Mouse (Mus musculus) liver, embryonic 14.5 days (tissue): ENCODE measurements around the gene Auts2. TPM values are rescaled to one million over a fixed set of nuclear protein-coding genes. Genes with fewer than 3 reads are reported as not detected.

Source experiments
- ATAC-seq: fragments of 200-750 bp; cut with Nextera tagmentation; 2 replicates; pipeline ENCODE4 v1.8.0; 2017; ENCODE audit warnings: moderate number of reproducible peaks, mild to moderate bottlenecking, moderate library complexity; ENCODE audit not compliant: insufficient read depth
- DNase-seq, 3 experiments: peaks; one replicate each; pipeline ENCODE4 v3.0.0-alpha.2; 2012 to 2013; ENCODE audit warnings: low read depth in 3 of 3, low spot score in 3 of 3
- H3K27ac ChIP-seq: fragments of 300-500 bp; sonication (generic); 2 replicates; pipeline ENCODE4 v1.5.1; 2014; ENCODE audit warnings: moderate library complexity, mild to moderate bottlenecking, control low read depth, inconsistent platforms
- H3K27me3 ChIP-seq: fragments of 300-500 bp; sonication (generic); 2 replicates; pipeline ENCODE4 v1.6.1; 2014; ENCODE audit warnings: mild to moderate bottlenecking, low read length, moderate library complexity; ENCODE audit not compliant: control insufficient read depth, insufficient read depth
- H3K36me3 ChIP-seq: fragments of 300-500 bp; sonication (generic); replicated peaks from 2 replicates; pipeline ENCODE4 v1.6.1; 2014; ENCODE audit warnings: low read depth; ENCODE audit not compliant: control insufficient read depth, insufficient read depth
- H3K4me1 ChIP-seq, 2 experiments: fragments of 200-500 bp in 1 of 2; fragments of 300-500 bp in 1 of 2; sonication (generic) in 1 of 2; replicated peaks; 2 replicates each; pipeline ENCODE4 v1.6.1; 2012 to 2014; ENCODE audit warnings: antibody characterized with exemption in 1 of 2, inconsistent platforms in 1 of 2, low read length in 1 of 2; ENCODE audit not compliant: control insufficient read depth in 2 of 2, insufficient read depth in 2 of 2
- H3K4me2 ChIP-seq: fragments of 300-500 bp; sonication (generic); 2 replicates; pipeline ENCODE4 v1.6.1; 2014; ENCODE audit warnings: low read depth, mild to moderate bottlenecking, control low read depth, moderate library complexity
- H3K4me3 ChIP-seq, 2 experiments: fragments of 200-500 bp in 1 of 2; fragments of 300-500 bp in 1 of 2; sonication (generic) in 1 of 2; 2 replicates each; pipeline ENCODE4 v1.5.1; 2012 to 2014; ENCODE audit warnings: low read depth in 2 of 2, low read length in 2 of 2, mild to moderate bottlenecking in 2 of 2, control low read depth in 1 of 2, inconsistent platforms in 1 of 2, moderate library complexity in 1 of 2; ENCODE audit not compliant: insufficient read depth in 1 of 2
- H3K9ac ChIP-seq: fragments of 300-500 bp; sonication (generic); replicated peaks from 2 replicates; pipeline ENCODE4 v1.6.1; 2014; ENCODE audit warnings: mild to moderate bottlenecking, control low read depth, moderate library complexity
- H3K9me3 ChIP-seq: fragments of 300-500 bp; sonication (generic); 2 replicates; pipeline ENCODE4 v1.6.1; 2016; ENCODE audit warnings: low read length, mixed read lengths; ENCODE audit not compliant: control insufficient read depth
- CTCF ChIP-seq: IDR thresholded peaks from 2 replicates; pipeline ENCODE4 v1.5.1; 2016; ENCODE audit warnings: antibody characterized with exemption, low read depth, control low read depth
- EP300 ChIP-seq: IDR thresholded peaks from 2 replicates; pipeline ENCODE4 v1.6.1; 2016; ENCODE audit warnings: antibody characterized with exemption, low read depth
- WGBS: fragments of 180-500 bp; shearing (Covaris S2); extraction: QIAGEN DNeasy Blood & Tissue Kit; methylation state at CpG from one replicate; pipeline ENCODE4 v1.1.7; 2014; ENCODE audit not compliant: insufficient replicate concordance; 5-methylcytosine and 5-hydroxymethylcytosine counted together
- polyA plus RNA-seq, 2 experiments: library from polyadenylated mRNA; depleted of rRNA in 1 of 2; stranded (reverse) in 1 of 2; unstranded in 1 of 2; fragments of >200 nt; fragmentation: Nextera tagmentation in 1 of 2; extraction: Ambion mirVana in 1 of 2; gene quantifications; 2 replicates each; pipeline versions ENCODE4 v1.2.1 to v1.2.3; 2012 to 2014

Auts2 gene
- polyA plus RNA-seq, 2 experiments = 0.77 to 1.6 TPM

GRCm38 (mm10) chr5:131647104-131647682 lies 896.0 kb downstream of the Auts2 start:
- Histone ChIP-seq H3K9me3 (no peaks in the 10 kb centered on the region), H3K9ac (no peak overlapping the region), H3K4me2 (no peak overlapping the region), H3K27me3 (no peaks in the 10 kb centered on the region), H3K4me3 (no peak overlapping the region), H3K4me1 (peaks cover 0 to 8% of the 10 kb centered on the region in 2 experiments; a peak in 1 of 4 replicates), H3K27ac (no peak overlapping the region), H3K36me3 (no peaks in the 10 kb centered on the region)
- no peak for TF ChIP-seq EP300
- TF ChIP-seq CTCF = no peak
- ATAC-seq (no peak), DNase-seq (no peak)
- 46% methylated on average over 4 of the region's 4 CpGs for WGBS

GRCm38 (mm10) chr5:131646192-131646775 lies 896.9 kb downstream of the Auts2 start:
- Histone ChIP-seq H3K4me3 (no peak overlapping the region), H3K36me3 (no peaks in the 10 kb centered on the region), H3K27ac (no peak overlapping the region), H3K4me1 (peaks cover 0 to 8% of the 10 kb centered on the region in 2 experiments; a peak in 1 of 4 replicates), H3K4me2 (no peak overlapping the region), H3K27me3 (no peaks in the 10 kb centered on the region), H3K9me3 (no peaks in the 10 kb centered on the region), H3K9ac (no peak overlapping the region)
- ATAC-seq (no peak), DNase-seq (no peak)
- 69% methylated on average over 10 of the region's 10 CpGs for WGBS
- no peak for TF ChIP-seq EP300

GRCm38 (mm10) chr5:131645341-131646191 lies 897.6 kb downstream of the Auts2 start:
- no peak for ATAC-seq
- Histone ChIP-seq H3K9ac (no peak overlapping the region), H3K4me2 (no peak overlapping the region), H3K9me3 (no peaks in the 10 kb centered on the region), H3K27me3 (no peaks in the 10 kb centered on the region), H3K36me3 (no peaks in the 10 kb centered on the region), H3K4me3 (no peak overlapping the region), H3K27ac (no peak overlapping the region), H3K4me1 (peaks cover 0 to 5% of the 10 kb centered on the region in 2 experiments; a peak in 1 of 4 replicates)
- DNase-seq = no peak
- 76% methylated on average over 18 of the region's 18 CpGs for WGBS
- TF ChIP-seq CTCF = no peak
- no peak for TF ChIP-seq EP300

- no peaks in the 10 kb centered on the region for H3K27me3 ChIP-seq
- H3K4me1 ChIP-seq = no peaks in the 10 kb centered on the region; a peak in 1 of 4 replicates
- TF ChIP-seq CTCF = no peak
- no peak for TF ChIP-seq EP300
- 75% methylated on average over 6 of the region's 6 CpGs for WGBS
- no peaks in the 10 kb centered on the region for H3K9me3 ChIP-seq
- no peak for DNase-seq
- H3K4me3 ChIP-seq = no peak overlapping the region
- no peak overlapping the region for H3K9ac ChIP-seq
- no peak overlapping the region for H3K4me2 ChIP-seq
- no peak for ATAC-seq
- H3K27ac ChIP-seq = no peak overlapping the region
- H3K36me3 ChIP-seq = no peaks in the 10 kb centered on the region
These were observed 898.8 kb downstream of the Auts2 start for GRCm38 (mm10) chr5:131644331-131644730.
